ENCODE assay signal across 14 mouse cellular contexts in genomic region chr9:44697866-44698265, GRCm38 (mm10). TPM values are rescaled to one million over a fixed set of nuclear protein-coding genes. Genes with fewer than 3 reads are reported as not detected.
"Had no signal": no experiment of that assay in that cellular context is flagged by ENCODE, and none has a peak within 500 bp of the region (broad histone marks: within the 10 kb centered on the region; RNA-seq: fewer than 3 reads in every experiment).

No protein-coding gene starts in this region.

- H3K27me3 ChIP-seq: limb, embryonic 13.5 days; midbrain, embryonic 12.5 days; neural tube, embryonic 13.5 days had no signal

- H3K9me3 ChIP-seq: limb, embryonic 13.5 days; midbrain, embryonic 12.5 days; neural tube, embryonic 13.5 days had no signal

- H3K9ac ChIP-seq: liver, embryonic 14.5 days; midbrain, embryonic 12.5 days; neural tube, embryonic 13.5 days had no signal

- H3K27ac ChIP-seq: limb, embryonic 13.5 days; liver, embryonic 14.5 days; midbrain, embryonic 12.5 days; neural tube, embryonic 13.5 days had no signal

- H3K4me2 ChIP-seq: limb, embryonic 13.5 days; midbrain, embryonic 12.5 days; neural tube, embryonic 13.5 days had no signal

- H3K4me1 ChIP-seq: limb, embryonic 13.5 days; midbrain, embryonic 12.5 days; neural tube, embryonic 13.5 days had no signal

- DNase-seq: kidney, postnatal 25 days; layer of hippocampus, adult 9-11 months; left cerebral cortex, postnatal 4 days; lung, adult 18-20 months; right cerebral cortex, postnatal 14 days had no signal

- H3K4me3 ChIP-seq: limb, embryonic 13.5 days; midbrain, embryonic 12.5 days; neural tube, embryonic 13.5 days had no signal

- ATAC-seq: midbrain, embryonic 16.5 days had no signal

RNA-seq across cellular contexts. Expression of gene Treh, which starts 24.8 kb away (rescaled TPM):
- total RNA-seq: layer of hippocampus, adult 18-20 months; left cerebral cortex, postnatal 4 days; megakaryocyte-erythroid progenitor cell, adult 5-6 weeks had no signal
- polyA plus RNA-seq: limb, embryonic 13.5 days; liver, embryonic 14.5 days; lung, embryonic 16.5 days; midbrain, embryonic 12.5 days; midbrain, embryonic 16.5 days; neural tube, embryonic 13.5 days; stomach, embryonic 16.5 days had no signal
